Mouse (Mus musculus) left cerebral cortex, adult 2 months (tissue): ENCODE measurements around the gene Bcl11b. TPM values are rescaled to one million over a fixed set of nuclear protein-coding genes. Genes with fewer than 3 reads are reported as not detected.

ENCODE experiments used
- DNase-seq, 2 experiments: peaks; one replicate each; pipeline ENCODE4 v3.0.0; 2021 to 2022; ENCODE audit warnings: low spot score in 2 of 2, mixed read lengths in 1 of 2; ENCODE audit errors: extremely low spot score in 1 of 2
- H3K27ac ChIP-seq: fragments of 200-600 bp; 2 replicates; pipeline ENCODE4 v1.8.1; 2022
- H3K4me3 ChIP-seq: fragments of 200-600 bp; 2 replicates; pipeline ENCODE4 v1.8.1; 2022
- CTCF ChIP-seq: fragments of 200-600 bp; IDR thresholded peaks from 2 replicates; pipeline ENCODE4 v1.8.1; 2022; ENCODE audit warnings: antibody characterized with exemption, mild to moderate bottlenecking, moderate library complexity
- intact Hi-C: fragments of 180-260 bp; cut with DNase I; formaldehyde crosslinking; loops from one replicate; pipeline ENCODE4 v1.15.1; 2025
- total RNA-seq, 2 experiments: library from RNA; stranded (reverse); gene quantifications; 2 replicates each; pipeline ENCODE4 v1.2.3; 2021

The Bcl11b gene
- total RNA-seq, 2 experiments from 2014 or later = 57.8 to 69.0 TPM

- intact Hi-C loops = no loop called here
- no peak overlapping the region for H3K4me3 ChIP-seq
- no peak overlapping the region for H3K27ac ChIP-seq
- no peak for DNase-seq
- TF ChIP-seq CTCF = no peak
Observed at GRCm38 (mm10) chr12:107968331-107968730, 35.1 kb downstream of the Bcl11b start.

GRCm38 (mm10) chr12:107967026-107967425 is 36.4 kb downstream of the Bcl11b start:
- H3K27ac ChIP-seq = peak overlapping the region; percentile 44; the same call in 1 of the 2 replicates
- intact Hi-C loops = no loop called here
- no peak overlapping the region for H3K4me3 ChIP-seq
- DNase-seq = no peak
- no peak for TF ChIP-seq CTCF

GRCm38 (mm10) chr12:107965103-107965502 is 38.3 kb downstream of the Bcl11b start:
- no peak overlapping the region for H3K4me3 ChIP-seq
- no peak for TF ChIP-seq CTCF
- H3K27ac ChIP-seq = no peak overlapping the region; the same call in 1 of the 2 replicates
- intact Hi-C loops = no loop called here
- DNase-seq = no peak

- Histone ChIP-seq H3K4me3 (no peak overlapping the region), H3K27ac (peak overlapping the region; percentile 30)
- DNase-seq = no peak
- intact Hi-C loops = no loop called here
- no peak for TF ChIP-seq CTCF
Observed at GRCm38 (mm10) chr12:107964396-107965085, 38.9 kb downstream of the Bcl11b start.

- DNase-seq = no peak
- intact Hi-C loops = no loop called here
- Histone ChIP-seq H3K27ac (no peak overlapping the region; the same call in 1 of the 2 replicates), H3K4me3 (no peak overlapping the region)
- no peak for TF ChIP-seq CTCF
Observed at GRCm38 (mm10) chr12:107962852-107963251, 40.5 kb downstream of the Bcl11b start.

- intact Hi-C loops = no loop called here
- no peak overlapping the region for H3K4me3 ChIP-seq
- H3K27ac ChIP-seq = no peak overlapping the region
- TF ChIP-seq CTCF = no peak
- DNase-seq = no peak
Observed at GRCm38 (mm10) chr12:107961843-107962242, 41.6 kb downstream of the Bcl11b start.

- no peak for DNase-seq
- intact Hi-C loops = no loop called here
- no peak overlapping the region for H3K27ac ChIP-seq
- H3K4me3 ChIP-seq = no peak overlapping the region
- TF ChIP-seq CTCF = no peak
Observed at GRCm38 (mm10) chr12:107960789-107961491, 42.5 kb downstream of the Bcl11b start.

- H3K27ac ChIP-seq = no peak overlapping the region
- intact Hi-C loops = no loop called here
Observed at GRCm38 (mm10) chr12:107960365-107960764, 43.0 kb downstream of the Bcl11b start.

GRCm38 (mm10) chr12:107959872-107960271 is 43.5 kb downstream of the Bcl11b start:
- H3K27ac ChIP-seq = no peak overlapping the region
- intact Hi-C loops = no loop called here
- H3K4me3 ChIP-seq = no peak overlapping the region
- no peak for DNase-seq
- no peak for TF ChIP-seq CTCF

More at GRCm38 (mm10) chr12:107960365-107960764, 43.0 kb downstream of the Bcl11b start:
- H3K4me3 ChIP-seq = no peak overlapping the region
- no peak; the same call in 1 of the 2 replicates for TF ChIP-seq CTCF
- no peak for DNase-seq

GRCm38 (mm10) chr12:107953044-107953684 is 50.2 kb downstream of the Bcl11b start:
- H3K27ac ChIP-seq = peak overlapping the region; percentile 37; the same call in 1 of the 2 replicates
- DNase-seq = no peak
- peak overlapping the region; percentile 44 for H3K4me3 ChIP-seq
- intact Hi-C loops = loop anchor here (2.0 kb wide), 1 partner anchor 22 kb away; no protein-coding TSS in a partner anchor
- no peak for TF ChIP-seq CTCF

GRCm38 (mm10) chr12:107952318-107952724 is 51.1 kb downstream of the Bcl11b start:
- no peak for TF ChIP-seq CTCF
- intact Hi-C loops = loop anchor here (2.0 kb wide), 1 partner anchor 22 kb away; no protein-coding TSS in a partner anchor
- Histone ChIP-seq H3K27ac (peak overlapping the region; percentile 37; the same call in 1 of the 2 replicates), H3K4me3 (peak overlapping the region; percentile 44)
- no peak for DNase-seq

GRCm38 (mm10) chr12:107950667-107951179 is 52.7 kb downstream of the Bcl11b start:
- intact Hi-C loops = no loop called here
- TF ChIP-seq CTCF = no peak
- H3K4me3 ChIP-seq = no peak overlapping the region
- no peak for DNase-seq
- H3K27ac ChIP-seq = no peak overlapping the region
